Mouse (Mus musculus): ENCODE measurements around the gene Pnisr. TPM values are rescaled to one million over a fixed set of nuclear protein-coding genes. Genes with fewer than 3 reads are reported as not detected.

Gene Pnisr
- polyA plus RNA-seq, 1 experiment from 2014 or later: 166 TPM

- no peaks in the 10 kb centered on the region for H3K27me3 ChIP-seq (ENCODE audit: control insufficient read depth, insufficient read depth, low read length)
- WGBS: under 1% methylated on average over 24 of the region's 24 CpGs
- DNase-seq (ENCODE audit: low spot score) (peak; percentile 92), ATAC-seq (ENCODE audit: low FRiP score) (peak; percentile 88)
- H3K36me3 ChIP-seq (replicated peaks; ENCODE audit: control insufficient read depth, insufficient read depth): no peaks in the 10 kb centered on the region
- no peaks in the 10 kb centered on the region for H3K9me3 ChIP-seq (ENCODE audit: control insufficient read depth, low read length)
- H3K4me1 ChIP-seq (replicated peaks; ENCODE audit: control insufficient read depth, insufficient read depth, low read length): peaks cover 24% of the 10 kb centered on the region
- peak overlapping the region; percentile 95 for H3K4me3 ChIP-seq (replicated peaks; ENCODE audit: low read length)
- peak overlapping the region; percentile 99 for H3K27ac ChIP-seq
- H3K9ac ChIP-seq: peak overlapping the region; percentile 99
- peak overlapping the region; percentile 68 for H3K4me2 ChIP-seq (replicated peaks)
Measured at GRCm38 (mm10) chr4:21848287-21848630, 876 bp downstream of the Pnisr start.

- WGBS: 73% methylated on average over 1 of the region's 1 CpGs
- ATAC-seq (ENCODE audit: low FRiP score): no peak
- DNase-seq (ENCODE audit: low spot score): no peak
Measured at GRCm38 (mm10) chr4:21857481-21857880, 10.1 kb downstream of the Pnisr start.

GRCm38 (mm10) chr4:21865226-21865625 lies 17.8 kb downstream of the Pnisr start:
- H3K9me3 ChIP-seq (ENCODE audit: control insufficient read depth, low read length): no peaks in the 10 kb centered on the region
- DNase-seq (ENCODE audit: low spot score): no peak
- H3K27me3 ChIP-seq (ENCODE audit: control insufficient read depth, insufficient read depth, low read length): no peaks in the 10 kb centered on the region
- H3K4me1 ChIP-seq (replicated peaks; ENCODE audit: control insufficient read depth, insufficient read depth, low read length): no peaks in the 10 kb centered on the region
- no peak overlapping the region for H3K9ac ChIP-seq
- H3K36me3 ChIP-seq (replicated peaks; ENCODE audit: control insufficient read depth, insufficient read depth): peaks cover 81% of the 10 kb centered on the region
- WGBS: 96% methylated on average over 1 of the region's 1 CpGs
- no peak for ATAC-seq (ENCODE audit: low FRiP score)
- H3K4me3 ChIP-seq (replicated peaks; ENCODE audit: low read length): no peak overlapping the region
- no peak overlapping the region for H3K4me2 ChIP-seq (replicated peaks)
- H3K27ac ChIP-seq: no peak overlapping the region

More at GRCm38 (mm10) chr4:21857481-21857880, 10.1 kb downstream of the Pnisr start:
- Histone ChIP-seq H3K27ac (no peak overlapping the region), H3K27me3 (ENCODE audit: control insufficient read depth, insufficient read depth, low read length) (no peaks in the 10 kb centered on the region), H3K9ac (no peak overlapping the region), H3K4me2 (replicated peaks) (no peak overlapping the region), H3K9me3 (ENCODE audit: control insufficient read depth, low read length) (no peaks in the 10 kb centered on the region), H3K4me3 (replicated peaks; ENCODE audit: low read length) (no peak overlapping the region), H3K36me3 (replicated peaks; ENCODE audit: control insufficient read depth, insufficient read depth) (peaks cover 71% of the 10 kb centered on the region), H3K4me1 (replicated peaks; ENCODE audit: control insufficient read depth, insufficient read depth, low read length) (no peaks in the 10 kb centered on the region)

GRCm38 (mm10) chr4:21878776-21879175 lies 31.4 kb downstream of the Pnisr start:
- Histone ChIP-seq H3K9ac (0 out of 2 replicates have a peak overlapping the region, but pooled peaks have one; percentile 14), H3K27ac (0 out of 2 replicates have a peak overlapping the region, but pooled peaks have one; percentile 93), H3K9me3 (ENCODE audit: control insufficient read depth, low read length) (no peaks in the 10 kb centered on the region), H3K4me3 (replicated peaks; ENCODE audit: low read length) (peak overlapping the region; percentile 68), H3K4me1 (replicated peaks; ENCODE audit: control insufficient read depth, insufficient read depth, low read length) (peaks cover 7% of the 10 kb centered on the region), H3K4me2 (replicated peaks) (peak overlapping the region; percentile 54), H3K27me3 (ENCODE audit: control insufficient read depth, insufficient read depth, low read length) (no peaks in the 10 kb centered on the region), H3K36me3 (replicated peaks; ENCODE audit: control insufficient read depth, insufficient read depth) (peaks cover 29% of the 10 kb centered on the region)
- no peak for ATAC-seq (ENCODE audit: low FRiP score)
- 24% methylated on average over 6 of the region's 6 CpGs for WGBS
- no peak for DNase-seq (ENCODE audit: low spot score)

GRCm38 (mm10) chr4:21879565-21880220 lies 32.3 kb downstream of the Pnisr start, which contains the start of gene Coq3:
Gene Coq3, plus strand, starts transcription at chr4:21879673.
- Histone ChIP-seq H3K9ac (peak within 1 kb of the TSS; percentile 72), H3K4me3 (replicated peaks; ENCODE audit: low read length) (peak within 1 kb of the TSS; percentile 68), H3K27me3 (ENCODE audit: control insufficient read depth, insufficient read depth, low read length) (no peaks in the 10 kb centered on the region), H3K9me3 (ENCODE audit: control insufficient read depth, low read length) (no peaks in the 10 kb centered on the region), H3K36me3 (replicated peaks; ENCODE audit: control insufficient read depth, insufficient read depth) (peaks cover 19% of the 10 kb centered on the region), H3K4me2 (replicated peaks) (peak within 1 kb of the TSS; percentile 54), H3K27ac (peak within 1 kb of the TSS; percentile 93), H3K4me1 (replicated peaks; ENCODE audit: control insufficient read depth, insufficient read depth, low read length) (peaks cover 7% of the 10 kb centered on the region)
- WGBS: under 1% methylated on average over 51 of the region's 51 CpGs
- ATAC-seq (ENCODE audit: low FRiP score): peak; percentile 95
- peak; percentile 77 for DNase-seq (ENCODE audit: low spot score)

- Histone ChIP-seq H3K9me3 (ENCODE audit: control insufficient read depth, low read length) (no peaks in the 10 kb centered on the region), H3K9ac (no peak overlapping the region), H3K36me3 (replicated peaks; ENCODE audit: control insufficient read depth, insufficient read depth) (no peaks in the 10 kb centered on the region), H3K27ac (no peak overlapping the region), H3K27me3 (ENCODE audit: control insufficient read depth, insufficient read depth, low read length) (no peaks in the 10 kb centered on the region), H3K4me2 (replicated peaks) (no peak overlapping the region), H3K4me1 (replicated peaks; ENCODE audit: control insufficient read depth, insufficient read depth, low read length) (peaks cover 7% of the 10 kb centered on the region), H3K4me3 (replicated peaks; ENCODE audit: low read length) (no peak overlapping the region)
- 93% methylated on average over 6 of the region's 6 CpGs for WGBS
- no peak for DNase-seq (ENCODE audit: low spot score)
- ATAC-seq (ENCODE audit: low FRiP score): no peak
Measured at GRCm38 (mm10) chr4:21882806-21883205, 35.4 kb downstream of the Pnisr start.

- no peak overlapping the region for H3K4me3 ChIP-seq (replicated peaks; ENCODE audit: low read length)
- H3K27me3 ChIP-seq (ENCODE audit: control insufficient read depth, insufficient read depth, low read length): no peaks in the 10 kb centered on the region
- ATAC-seq (ENCODE audit: low FRiP score): no peak
- H3K4me1 ChIP-seq (replicated peaks; ENCODE audit: control insufficient read depth, insufficient read depth, low read length): no peaks in the 10 kb centered on the region
- 85% methylated on average over 8 of the region's 8 CpGs for WGBS
- no peaks in the 10 kb centered on the region for H3K36me3 ChIP-seq (replicated peaks; ENCODE audit: control insufficient read depth, insufficient read depth)
- DNase-seq (ENCODE audit: low spot score): no peak
- H3K9ac ChIP-seq: no peak overlapping the region
- no peak overlapping the region for H3K27ac ChIP-seq
- H3K4me2 ChIP-seq (replicated peaks): no peak overlapping the region
- no peaks in the 10 kb centered on the region for H3K9me3 ChIP-seq (ENCODE audit: control insufficient read depth, low read length)
Measured at GRCm38 (mm10) chr4:21885831-21886230, 38.4 kb downstream of the Pnisr start.

Other genes with a start within 250 kb of the Pnisr start
- gene Prdm13, start 161.6 kb upstream of the Pnisr start, polyA plus RNA-seq (2014; fragmentation: Nextera tagmentation; extraction: Ambion mirVana): 0.40 and 0.64 TPM in 2 replicates
- gene Ccnc, start 119.9 kb upstream of the Pnisr start, polyA plus RNA-seq (2014; fragmentation: Nextera tagmentation; extraction: Ambion mirVana): 71.7 and 73.7 TPM in 2 replicates
- 8.2 and 8.5 TPM in 2 replicates for gene Usp45, start 80.4 kb upstream of the Pnisr start, polyA plus RNA-seq (2014; fragmentation: Nextera tagmentation; extraction: Ambion mirVana)
- gene Tstd3, start 80.4 kb upstream of the Pnisr start, polyA plus RNA-seq (2014; fragmentation: Nextera tagmentation; extraction: Ambion mirVana): 23.8 and 25.2 TPM in 2 replicates
- gene Coq3, start 32.1 kb downstream of the Pnisr start, polyA plus RNA-seq (2014; fragmentation: Nextera tagmentation; extraction: Ambion mirVana): 15.2 and 16.7 TPM in 2 replicates
- gene Faxc, start 83.7 kb downstream of the Pnisr start, polyA plus RNA-seq (2014; fragmentation: Nextera tagmentation; extraction: Ambion mirVana): 29.6 and 31.2 TPM in 2 replicates